Mouse (Mus musculus): ENCODE measurements at regions not wholly inside any gene's neighbourhood (a gene's known extent, or its start where the extent isn't known, plus 50 kb on each side); places are given as distances from the start of the nearest gene placed in this dataset.

DNA sequence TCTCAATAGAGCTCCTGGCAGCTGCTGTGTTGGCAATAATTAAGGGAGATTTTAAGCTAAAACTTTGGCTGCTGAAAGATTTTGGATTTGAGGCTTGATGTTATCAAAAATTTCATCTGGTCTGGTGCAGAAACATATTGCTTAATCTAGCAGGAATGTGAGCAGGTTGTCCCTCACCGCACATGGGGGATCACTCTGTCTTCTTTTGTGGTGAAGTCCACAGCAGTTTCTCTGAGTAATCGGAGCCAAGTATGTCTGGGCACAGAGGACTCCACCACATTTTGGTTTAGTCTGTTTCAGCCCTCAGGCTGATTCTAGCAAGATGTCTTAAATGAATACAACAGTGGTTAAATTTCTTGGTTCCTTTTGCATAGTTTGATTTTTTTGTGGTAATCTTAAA, 331.7 kb downstream of the Pdgfc start:
- Histone ChIP-seq H3K36me3 (ENCODE audit: control insufficient read depth, insufficient read depth, low read length) (no peaks in the 10 kb centered on the region), H3K4me1 (replicated peaks; ENCODE audit: control insufficient read depth, insufficient read depth, low read length) (no peaks in the 10 kb centered on the region), H3K27ac (ENCODE audit: low read depth, low read length) (no peak overlapping the region), H3K9ac (ENCODE audit: low read depth, low read length) (no peak overlapping the region), H3K4me2 (replicated peaks; ENCODE audit: low read depth, low read length) (no peak overlapping the region), H3K27me3 (ENCODE audit: control insufficient read depth, insufficient read depth, low read length) (no peaks in the 10 kb centered on the region), H3K4me3 (ENCODE audit: low read depth, low read length) (no peak overlapping the region), H3K9me3 (ENCODE audit: control insufficient read depth, low read length) (no peaks in the 10 kb centered on the region)
- DNase-seq (ENCODE audit: low spot score) (no peak), ATAC-seq (ENCODE audit: low FRiP score) (no peak)
- 83% methylated on average over 2 of the region's 2 CpGs for WGBS

DNA sequence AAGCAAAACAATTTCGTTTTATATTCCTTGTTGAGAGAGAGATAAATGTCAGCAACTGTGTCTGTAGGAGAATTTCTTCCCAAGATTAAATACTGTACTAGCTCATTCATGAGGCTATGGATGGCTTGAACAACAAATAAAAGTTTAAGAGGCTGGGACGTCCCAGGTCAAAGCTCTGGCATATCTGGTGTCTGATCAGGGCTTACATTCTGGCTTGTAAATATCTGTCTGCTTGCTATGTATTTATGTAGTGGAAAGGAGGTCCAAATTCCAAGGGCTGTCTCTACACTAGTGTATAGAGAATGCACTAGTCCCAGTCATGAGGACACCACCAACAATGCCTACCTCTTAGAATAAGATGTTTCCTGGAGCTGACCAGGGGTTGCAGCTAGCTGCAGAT, 332.4 kb downstream of the Pdgfc start:
- Histone ChIP-seq H3K27me3 (ENCODE audit: control insufficient read depth, insufficient read depth, low read length) (no peaks in the 10 kb centered on the region), H3K27ac (ENCODE audit: low read depth, low read length) (no peak overlapping the region), H3K4me2 (replicated peaks; ENCODE audit: low read depth, low read length) (no peak overlapping the region), H3K4me3 (ENCODE audit: low read depth, low read length) (no peak overlapping the region), H3K36me3 (ENCODE audit: control insufficient read depth, insufficient read depth, low read length) (no peaks in the 10 kb centered on the region), H3K9ac (ENCODE audit: low read depth, low read length) (no peak overlapping the region), H3K4me1 (replicated peaks; ENCODE audit: control insufficient read depth, insufficient read depth, low read length) (no peaks in the 10 kb centered on the region), H3K9me3 (ENCODE audit: control insufficient read depth, low read length) (no peaks in the 10 kb centered on the region)
- 82% methylated on average over 2 of the region's 2 CpGs for WGBS
- no peak for ATAC-seq (ENCODE audit: low FRiP score)
- DNase-seq (ENCODE audit: low spot score): no peak

DNA sequence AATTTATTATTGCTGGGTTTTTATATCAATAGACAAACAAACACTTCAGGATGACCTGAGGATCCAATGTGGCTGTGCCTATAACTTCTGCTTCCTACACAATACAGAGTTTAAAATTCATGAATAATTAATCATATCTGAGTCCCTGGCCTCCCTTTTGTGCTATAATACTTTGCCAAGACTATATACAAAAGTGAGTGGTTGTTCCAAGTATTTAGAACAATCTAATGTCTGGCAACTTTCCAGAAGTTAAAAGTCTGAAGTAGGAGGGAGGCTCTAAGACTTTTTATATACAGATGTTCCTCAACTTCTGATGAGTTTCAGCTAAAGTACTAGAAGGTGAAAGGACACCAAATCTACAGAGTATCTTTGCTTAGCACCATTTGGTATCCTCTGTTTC, 333.5 kb downstream of the Pdgfc start:
- H3K9ac ChIP-seq (ENCODE audit: low read depth, low read length): no peak overlapping the region
- DNase-seq (ENCODE audit: low spot score) (no peak), ATAC-seq (ENCODE audit: low FRiP score) (no peak)
- no peaks in the 10 kb centered on the region for H3K27me3 ChIP-seq (ENCODE audit: control insufficient read depth, insufficient read depth, low read length)
- H3K27ac ChIP-seq (ENCODE audit: low read depth, low read length): no peak overlapping the region
- no peaks in the 10 kb centered on the region for H3K9me3 ChIP-seq (ENCODE audit: control insufficient read depth, low read length)
- no peaks in the 10 kb centered on the region for H3K36me3 ChIP-seq (ENCODE audit: control insufficient read depth, insufficient read depth, low read length)
- H3K4me2 ChIP-seq (replicated peaks; ENCODE audit: low read depth, low read length): no peak overlapping the region
- no peaks in the 10 kb centered on the region for H3K4me1 ChIP-seq (replicated peaks; ENCODE audit: control insufficient read depth, insufficient read depth, low read length)
- no peak overlapping the region for H3K4me3 ChIP-seq (ENCODE audit: low read depth, low read length)

DNA sequence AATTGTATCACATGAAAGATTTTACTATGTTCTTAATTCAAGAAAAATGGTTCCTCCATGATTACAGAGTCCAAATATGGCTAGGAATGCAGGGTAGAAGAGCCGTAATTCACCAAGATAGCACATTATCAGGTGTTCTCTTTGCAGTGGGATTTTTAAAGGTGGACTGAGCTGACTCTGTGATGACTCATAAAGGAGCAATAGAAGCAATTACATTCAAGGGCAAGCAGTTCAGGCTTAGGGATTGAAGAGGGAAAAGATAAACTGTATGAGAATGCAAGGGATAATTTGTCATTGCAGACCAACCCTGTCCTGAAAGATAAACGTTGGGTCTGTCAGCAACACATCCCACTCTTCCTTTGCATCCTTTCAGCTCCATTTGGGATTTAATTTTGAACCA, 339.8 kb downstream of the Pdgfc start:
- ATAC-seq (ENCODE audit: low FRiP score): no peak
- H3K4me2 ChIP-seq (replicated peaks; ENCODE audit: low read depth, low read length): no peak overlapping the region
- no peaks in the 10 kb centered on the region for H3K27me3 ChIP-seq (ENCODE audit: control insufficient read depth, insufficient read depth, low read length)
- H3K4me3 ChIP-seq (ENCODE audit: low read depth, low read length): no peak overlapping the region
- no peaks in the 10 kb centered on the region for H3K9me3 ChIP-seq (ENCODE audit: control insufficient read depth, low read length)
- no peak overlapping the region for H3K9ac ChIP-seq (ENCODE audit: low read depth, low read length)
- no peak overlapping the region for H3K27ac ChIP-seq (ENCODE audit: low read depth, low read length)
- H3K4me1 ChIP-seq (replicated peaks; ENCODE audit: control insufficient read depth, insufficient read depth, low read length): no peaks in the 10 kb centered on the region
- H3K36me3 ChIP-seq (ENCODE audit: control insufficient read depth, insufficient read depth, low read length): no peaks in the 10 kb centered on the region
- 84% methylated on average over 2 of the region's 2 CpGs for WGBS
- no peak for DNase-seq (ENCODE audit: low spot score)

DNA sequence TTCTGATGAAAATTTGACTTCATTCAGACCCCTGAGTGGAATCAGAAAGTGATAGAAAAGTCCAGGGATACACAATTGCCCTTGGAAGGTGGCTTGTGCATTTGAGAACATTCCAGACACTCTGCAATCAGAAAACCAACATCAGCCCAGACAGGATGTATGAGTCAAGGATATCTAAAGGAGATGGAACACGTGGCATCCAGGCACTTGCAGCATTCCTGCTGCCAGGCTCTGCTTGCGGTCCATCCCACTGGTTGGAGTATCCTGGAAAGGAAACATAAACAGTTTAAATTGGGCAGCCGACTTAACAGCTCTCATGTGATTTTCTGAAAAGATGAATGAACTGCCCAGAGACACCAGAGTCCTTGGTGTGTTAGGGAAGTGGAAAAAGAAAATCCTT, 341.2 kb downstream of the Pdgfc start:
- Histone ChIP-seq H3K4me1 (replicated peaks; ENCODE audit: control insufficient read depth, insufficient read depth, low read length) (no peaks in the 10 kb centered on the region), H3K9ac (ENCODE audit: low read depth, low read length) (no peak overlapping the region), H3K27me3 (ENCODE audit: control insufficient read depth, insufficient read depth, low read length) (no peaks in the 10 kb centered on the region), H3K9me3 (ENCODE audit: control insufficient read depth, low read length) (no peaks in the 10 kb centered on the region), H3K27ac (ENCODE audit: low read depth, low read length) (no peak overlapping the region), H3K36me3 (ENCODE audit: control insufficient read depth, insufficient read depth, low read length) (no peaks in the 10 kb centered on the region), H3K4me2 (replicated peaks; ENCODE audit: low read depth, low read length) (no peak overlapping the region), H3K4me3 (ENCODE audit: low read depth, low read length) (no peak overlapping the region)
- ATAC-seq (ENCODE audit: low FRiP score) (no peak), DNase-seq (ENCODE audit: low spot score) (no peak)
- 68% methylated on average over 3 of the region's 3 CpGs for WGBS

DNA sequence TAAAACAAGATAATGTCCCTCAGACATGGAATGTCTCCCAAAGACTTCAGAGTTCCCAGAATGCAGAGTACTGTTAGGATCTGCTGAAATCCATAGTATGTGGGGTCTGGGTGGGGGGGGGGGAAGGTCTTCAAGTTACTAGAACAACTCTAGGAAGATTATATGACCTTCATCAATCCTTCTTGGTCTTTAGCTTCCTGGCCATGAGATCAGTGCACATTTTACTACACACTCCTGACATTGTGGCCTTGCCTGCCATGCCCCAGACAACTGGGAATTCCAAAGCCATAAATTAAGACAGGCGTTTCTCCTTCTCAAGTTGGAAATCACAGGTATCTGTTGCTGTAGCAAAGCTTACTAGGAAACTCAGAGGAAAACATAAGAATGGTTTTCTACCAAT, 343.1 kb downstream of the Pdgfc start:
- Histone ChIP-seq H3K27ac (ENCODE audit: low read depth, low read length) (no peak overlapping the region), H3K4me3 (ENCODE audit: low read depth, low read length) (no peak overlapping the region), H3K4me2 (replicated peaks; ENCODE audit: low read depth, low read length) (no peak overlapping the region), H3K9ac (ENCODE audit: low read depth, low read length) (no peak overlapping the region), H3K36me3 (ENCODE audit: control insufficient read depth, insufficient read depth, low read length) (no peaks in the 10 kb centered on the region), H3K4me1 (replicated peaks; ENCODE audit: control insufficient read depth, insufficient read depth, low read length) (no peaks in the 10 kb centered on the region), H3K9me3 (ENCODE audit: control insufficient read depth, low read length) (no peaks in the 10 kb centered on the region), H3K27me3 (ENCODE audit: control insufficient read depth, insufficient read depth, low read length) (no peaks in the 10 kb centered on the region)
- ATAC-seq (ENCODE audit: low FRiP score) (no peak), DNase-seq (ENCODE audit: low spot score) (no peak)
- WGBS: 74% methylated on average over 1 of the region's 1 CpGs

DNA sequence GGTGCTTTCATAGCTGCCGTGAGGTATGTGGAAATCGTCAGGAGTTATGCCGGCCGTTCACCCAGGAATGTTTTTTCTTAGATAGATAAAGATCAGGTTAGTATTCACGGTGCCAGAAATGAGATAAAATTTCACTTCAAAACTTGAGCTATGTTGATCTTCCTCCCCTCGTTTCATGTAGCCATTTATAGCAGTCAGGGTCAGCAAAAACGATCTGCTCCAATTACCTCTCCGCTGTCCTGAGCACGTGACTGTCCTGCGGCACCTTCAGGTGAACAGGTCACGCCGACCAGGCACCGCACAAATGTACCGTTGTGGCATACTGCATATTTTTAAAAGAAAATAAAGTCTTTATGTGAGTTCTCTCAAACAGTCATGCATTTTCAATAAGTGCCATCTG, 350.7 kb downstream of the Pdgfc start:
- Histone ChIP-seq H3K9ac (ENCODE audit: low read depth, low read length) (no peak overlapping the region), H3K4me3 (ENCODE audit: low read depth, low read length) (no peak overlapping the region), H3K27me3 (ENCODE audit: control insufficient read depth, insufficient read depth, low read length) (no peaks in the 10 kb centered on the region), H3K27ac (ENCODE audit: low read depth, low read length) (no peak overlapping the region), H3K4me1 (replicated peaks; ENCODE audit: control insufficient read depth, insufficient read depth, low read length) (no peaks in the 10 kb centered on the region), H3K36me3 (ENCODE audit: control insufficient read depth, insufficient read depth, low read length) (no peaks in the 10 kb centered on the region), H3K4me2 (replicated peaks; ENCODE audit: low read depth, low read length) (no peak overlapping the region), H3K9me3 (ENCODE audit: control insufficient read depth, low read length) (no peaks in the 10 kb centered on the region)
- no peak for ATAC-seq (ENCODE audit: low FRiP score)
- DNase-seq (ENCODE audit: low spot score): no peak
- WGBS: 70% methylated on average over 14 of the region's 14 CpGs

DNA sequence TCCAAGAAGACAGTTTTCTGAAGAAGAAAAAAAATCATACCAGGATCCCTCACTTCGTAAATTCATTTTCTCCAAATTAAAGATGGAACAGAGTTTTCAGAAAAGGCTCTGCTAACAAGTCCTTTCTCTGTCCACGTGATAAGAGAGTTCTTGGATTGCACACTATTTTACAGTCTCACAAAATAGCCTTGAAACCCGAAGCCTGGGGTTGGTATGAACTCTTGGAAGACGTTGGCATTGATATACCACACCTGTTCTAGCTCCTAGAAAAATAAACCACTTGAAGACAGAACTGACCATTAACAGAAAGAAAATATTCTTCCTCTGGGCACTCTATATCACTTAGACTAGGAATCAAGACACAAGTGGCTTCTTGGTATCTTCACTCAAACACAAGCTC, 351.4 kb downstream of the Pdgfc start:
- H3K9me3 ChIP-seq (ENCODE audit: control insufficient read depth, low read length): no peaks in the 10 kb centered on the region
- DNase-seq (ENCODE audit: low spot score) (no peak), ATAC-seq (ENCODE audit: low FRiP score) (no peak)
- H3K36me3 ChIP-seq (ENCODE audit: control insufficient read depth, insufficient read depth, low read length): no peaks in the 10 kb centered on the region
- no peak overlapping the region for H3K4me2 ChIP-seq (replicated peaks; ENCODE audit: low read depth, low read length)
- H3K4me3 ChIP-seq (ENCODE audit: low read depth, low read length): no peak overlapping the region
- H3K4me1 ChIP-seq (replicated peaks; ENCODE audit: control insufficient read depth, insufficient read depth, low read length): no peaks in the 10 kb centered on the region
- WGBS: 75% methylated on average over 4 of the region's 4 CpGs
- no peak overlapping the region for H3K27ac ChIP-seq (ENCODE audit: low read depth, low read length)
- no peak overlapping the region for H3K9ac ChIP-seq (ENCODE audit: low read depth, low read length)
- H3K27me3 ChIP-seq (ENCODE audit: control insufficient read depth, insufficient read depth, low read length): no peaks in the 10 kb centered on the region

DNA sequence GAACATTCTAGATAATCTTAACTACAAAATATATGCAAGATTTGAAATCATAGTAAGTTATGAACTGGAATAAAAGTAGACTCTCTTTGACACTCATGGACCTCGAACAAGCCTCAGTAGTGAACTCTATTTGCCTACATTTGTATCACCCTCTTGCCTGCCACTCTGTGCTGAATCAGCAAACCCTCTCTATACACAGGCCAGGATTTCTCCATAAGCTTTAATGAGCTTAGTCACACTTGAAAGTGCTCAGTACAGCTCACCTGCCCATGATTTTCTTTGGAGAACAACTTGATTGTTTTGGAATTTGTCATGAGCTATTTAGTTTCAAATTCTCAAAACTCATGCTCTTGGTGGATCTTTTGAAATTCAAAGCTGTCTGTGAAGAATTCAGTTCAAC, 361.0 kb downstream of the Pdgfc start:
- no peak overlapping the region for H3K4me3 ChIP-seq (ENCODE audit: low read depth, low read length)

More for the DNA sequence above, 361.0 kb downstream of the Pdgfc start:
- no peak overlapping the region for H3K9ac ChIP-seq (ENCODE audit: low read depth, low read length)
- ATAC-seq (ENCODE audit: low FRiP score) (no peak), DNase-seq (ENCODE audit: low spot score) (no peak)
- WGBS: 92% methylated on average over 1 of the region's 1 CpGs
- H3K4me1 ChIP-seq (replicated peaks; ENCODE audit: control insufficient read depth, insufficient read depth, low read length): no peaks in the 10 kb centered on the region
- no peaks in the 10 kb centered on the region for H3K36me3 ChIP-seq (ENCODE audit: control insufficient read depth, insufficient read depth, low read length)
- H3K27ac ChIP-seq (ENCODE audit: low read depth, low read length): no peak overlapping the region
- no peak overlapping the region for H3K4me2 ChIP-seq (replicated peaks; ENCODE audit: low read depth, low read length)
- H3K27me3 ChIP-seq (ENCODE audit: control insufficient read depth, insufficient read depth, low read length): no peaks in the 10 kb centered on the region
- no peaks in the 10 kb centered on the region for H3K9me3 ChIP-seq (ENCODE audit: control insufficient read depth, low read length)
